Mouse (Mus musculus): Measurements from ENCODE around the gene Habp2. TPM values are rescaled to one million over a fixed set of nuclear protein-coding genes. Genes with fewer than 3 reads are reported as not detected.

Habp2 gene
- polyA plus RNA-seq, 1 experiment from 2014 or later = 0.06 TPM

GRCm38 (mm10) chr19:56263696-56264095 is 23.2 kb upstream of the Habp2 start:
- Histone ChIP-seq H3K27ac (ENCODE audit: low read depth, low read length) (no peak overlapping the region), H3K9ac (ENCODE audit: low read length) (no peak overlapping the region), H3K4me2 (ENCODE audit: low read length) (no peak overlapping the region), H3K4me1 (ENCODE audit: control insufficient read depth, insufficient read depth, low read length) (no peaks in the 10 kb centered on the region), H3K36me3 (ENCODE audit: control insufficient read depth, insufficient read depth, low read length) (no peaks in the 10 kb centered on the region), H3K27me3 (replicated peaks; ENCODE audit: control insufficient read depth, insufficient read depth, low read length) (no peaks in the 10 kb centered on the region), H3K9me3 (replicated peaks; ENCODE audit: control insufficient read depth, low read length) (no peaks in the 10 kb centered on the region), H3K4me3 (ENCODE audit: low read depth, low read length) (no peak overlapping the region)
- no peak for ATAC-seq
- DNase-seq (ENCODE audit: low spot score) = no peak
- 77% methylated on average over 14 of the region's 14 CpGs for WGBS

- Histone ChIP-seq H3K9me3 (replicated peaks; ENCODE audit: control insufficient read depth, low read length) (no peaks in the 10 kb centered on the region), H3K9ac (ENCODE audit: low read length) (no peak overlapping the region), H3K27ac (ENCODE audit: low read depth, low read length) (no peak overlapping the region), H3K27me3 (replicated peaks; ENCODE audit: control insufficient read depth, insufficient read depth, low read length) (no peaks in the 10 kb centered on the region), H3K4me2 (ENCODE audit: low read length) (no peak overlapping the region), H3K4me3 (ENCODE audit: low read depth, low read length) (no peak overlapping the region), H3K4me1 (ENCODE audit: control insufficient read depth, insufficient read depth, low read length) (no peaks in the 10 kb centered on the region), H3K36me3 (ENCODE audit: control insufficient read depth, insufficient read depth, low read length) (no peaks in the 10 kb centered on the region)
- 82% methylated on average over 3 of the region's 4 CpGs for WGBS
- DNase-seq (ENCODE audit: low spot score) = no peak
- no peak for ATAC-seq
Measured at GRCm38 (mm10) chr19:56264175-56264574, 22.8 kb upstream of the Habp2 start.

- Histone ChIP-seq H3K4me1 (ENCODE audit: control insufficient read depth, insufficient read depth, low read length) (no peaks in the 10 kb centered on the region), H3K4me2 (ENCODE audit: low read length) (no peak overlapping the region), H3K9ac (ENCODE audit: low read length) (no peak overlapping the region), H3K27me3 (replicated peaks; ENCODE audit: control insufficient read depth, insufficient read depth, low read length) (no peaks in the 10 kb centered on the region), H3K4me3 (ENCODE audit: low read depth, low read length) (no peak overlapping the region), H3K9me3 (replicated peaks; ENCODE audit: control insufficient read depth, low read length) (no peaks in the 10 kb centered on the region), H3K36me3 (ENCODE audit: control insufficient read depth, insufficient read depth, low read length) (no peaks in the 10 kb centered on the region), H3K27ac (ENCODE audit: low read depth, low read length) (no peak overlapping the region)
- no peak for ATAC-seq
- 84% methylated on average over 5 of the region's 5 CpGs for WGBS
- no peak for DNase-seq (ENCODE audit: low spot score)
Measured at GRCm38 (mm10) chr19:56265149-56265548, 21.8 kb upstream of the Habp2 start.

- H3K4me1 ChIP-seq (ENCODE audit: control insufficient read depth, insufficient read depth, low read length) = no peaks in the 10 kb centered on the region
- DNase-seq (ENCODE audit: low spot score) (no peak), ATAC-seq (no peak)
- H3K9me3 ChIP-seq (replicated peaks; ENCODE audit: control insufficient read depth, low read length) = no peaks in the 10 kb centered on the region
- no peak overlapping the region for H3K4me2 ChIP-seq (ENCODE audit: low read length)
- H3K9ac ChIP-seq (ENCODE audit: low read length) = no peak overlapping the region
- no peaks in the 10 kb centered on the region for H3K36me3 ChIP-seq (ENCODE audit: control insufficient read depth, insufficient read depth, low read length)
- H3K4me3 ChIP-seq (ENCODE audit: low read depth, low read length) = no peak overlapping the region
- no peaks in the 10 kb centered on the region for H3K27me3 ChIP-seq (replicated peaks; ENCODE audit: control insufficient read depth, insufficient read depth, low read length)
- WGBS = 87% methylated on average over 8 of the region's 8 CpGs
- no peak overlapping the region for H3K27ac ChIP-seq (ENCODE audit: low read depth, low read length)
Measured at GRCm38 (mm10) chr19:56272081-56272480, 14.9 kb upstream of the Habp2 start.

- no peak for DNase-seq (ENCODE audit: low spot score)
- WGBS = 53% methylated on average over 3 of the region's 3 CpGs
- Histone ChIP-seq H3K4me3 (ENCODE audit: low read depth, low read length) (no peak overlapping the region), H3K27me3 (replicated peaks; ENCODE audit: control insufficient read depth, insufficient read depth, low read length) (no peaks in the 10 kb centered on the region), H3K4me2 (ENCODE audit: low read length) (no peak overlapping the region), H3K36me3 (ENCODE audit: control insufficient read depth, insufficient read depth, low read length) (no peaks in the 10 kb centered on the region), H3K9ac (ENCODE audit: low read length) (no peak overlapping the region), H3K4me1 (ENCODE audit: control insufficient read depth, insufficient read depth, low read length) (no peaks in the 10 kb centered on the region), H3K27ac (ENCODE audit: low read depth, low read length) (no peak overlapping the region), H3K9me3 (replicated peaks; ENCODE audit: control insufficient read depth, low read length) (no peaks in the 10 kb centered on the region)
- no peak for ATAC-seq
Measured at GRCm38 (mm10) chr19:56277140-56277804, 9.7 kb upstream of the Habp2 start.

GRCm38 (mm10) chr19:56277951-56278350 is 9.0 kb upstream of the Habp2 start:
- H3K27me3 ChIP-seq (replicated peaks; ENCODE audit: control insufficient read depth, insufficient read depth, low read length) = no peaks in the 10 kb centered on the region
- H3K4me1 ChIP-seq (ENCODE audit: control insufficient read depth, insufficient read depth, low read length) = no peaks in the 10 kb centered on the region
- H3K9me3 ChIP-seq (replicated peaks; ENCODE audit: control insufficient read depth, low read length) = no peaks in the 10 kb centered on the region
- H3K9ac ChIP-seq (ENCODE audit: low read length) = no peak overlapping the region
- ATAC-seq = no peak
- no peak for DNase-seq (ENCODE audit: low spot score)
- H3K4me2 ChIP-seq (ENCODE audit: low read length) = no peak overlapping the region
- no peak overlapping the region for H3K27ac ChIP-seq (ENCODE audit: low read depth, low read length)
- H3K36me3 ChIP-seq (ENCODE audit: control insufficient read depth, insufficient read depth, low read length) = no peaks in the 10 kb centered on the region
- WGBS = 87% methylated on average over 4 of the region's 4 CpGs
- no peak overlapping the region for H3K4me3 ChIP-seq (ENCODE audit: low read depth, low read length)

GRCm38 (mm10) chr19:56278366-56278765 is 8.6 kb upstream of the Habp2 start:
- Histone ChIP-seq H3K4me1 (ENCODE audit: control insufficient read depth, insufficient read depth, low read length) (no peaks in the 10 kb centered on the region), H3K9ac (ENCODE audit: low read length) (no peak overlapping the region), H3K9me3 (replicated peaks; ENCODE audit: control insufficient read depth, low read length) (no peaks in the 10 kb centered on the region), H3K36me3 (ENCODE audit: control insufficient read depth, insufficient read depth, low read length) (no peaks in the 10 kb centered on the region), H3K4me3 (ENCODE audit: low read depth, low read length) (no peak overlapping the region), H3K27ac (ENCODE audit: low read depth, low read length) (no peak overlapping the region), H3K27me3 (replicated peaks; ENCODE audit: control insufficient read depth, insufficient read depth, low read length) (no peaks in the 10 kb centered on the region), H3K4me2 (ENCODE audit: low read length) (no peak overlapping the region)
- ATAC-seq (no peak), DNase-seq (ENCODE audit: low spot score) (no peak)
- WGBS = 93% methylated on average over 11 of the region's 11 CpGs

- Histone ChIP-seq H3K4me1 (ENCODE audit: control insufficient read depth, insufficient read depth, low read length) (no peaks in the 10 kb centered on the region), H3K27me3 (replicated peaks; ENCODE audit: control insufficient read depth, insufficient read depth, low read length) (no peaks in the 10 kb centered on the region), H3K9me3 (replicated peaks; ENCODE audit: control insufficient read depth, low read length) (no peaks in the 10 kb centered on the region), H3K4me3 (ENCODE audit: low read depth, low read length) (no peak overlapping the region), H3K27ac (ENCODE audit: low read depth, low read length) (no peak overlapping the region), H3K36me3 (ENCODE audit: control insufficient read depth, insufficient read depth, low read length) (no peaks in the 10 kb centered on the region), H3K9ac (ENCODE audit: low read length) (no peak overlapping the region), H3K4me2 (ENCODE audit: low read length) (no peak overlapping the region)
- ATAC-seq (no peak), DNase-seq (ENCODE audit: low spot score) (no peak)
- 86% methylated on average over 4 of the region's 4 CpGs for WGBS
Measured at GRCm38 (mm10) chr19:56285222-56285621, 1.7 kb upstream of the Habp2 start.

- peaks cover 9% of the 10 kb centered on the region for H3K4me1 ChIP-seq (ENCODE audit: control insufficient read depth, insufficient read depth, low read length)
- no peak overlapping the region for H3K4me3 ChIP-seq (ENCODE audit: low read depth, low read length)
- no peak for DNase-seq (ENCODE audit: low spot score)
- no peak for ATAC-seq
- H3K9me3 ChIP-seq (replicated peaks; ENCODE audit: control insufficient read depth, low read length) = no peaks in the 10 kb centered on the region
- H3K4me2 ChIP-seq (ENCODE audit: low read length) = no peak overlapping the region
- H3K36me3 ChIP-seq (ENCODE audit: control insufficient read depth, insufficient read depth, low read length) = no peaks in the 10 kb centered on the region
- H3K9ac ChIP-seq (ENCODE audit: low read length) = no peak overlapping the region
- H3K27ac ChIP-seq (ENCODE audit: low read depth, low read length) = no peak overlapping the region
- no peaks in the 10 kb centered on the region for H3K27me3 ChIP-seq (replicated peaks; ENCODE audit: control insufficient read depth, insufficient read depth, low read length)
- WGBS = 87% methylated on average over 15 of the region's 15 CpGs
Measured at GRCm38 (mm10) chr19:56287580-56288367, 837 bp downstream of the Habp2 start.

Data from forebrain, embryonic 14.5 days (tissue).